Mouse (Mus musculus) ES-E14 (cell line): ENCODE results near the gene Smchd1. TPM values are rescaled to one million over a fixed set of nuclear protein-coding genes. Genes with fewer than 3 reads are reported as not detected.

ENCODE experiments used
- DNase-seq: peaks from one replicate; pipeline ENCODE4 v3.0.0-alpha.2; 2013; ENCODE audit warnings: low read depth, low spot score
- H3K27ac ChIP-seq: 2 replicates; pipeline ENCODE4 v1.5.1; 2012; ENCODE audit warnings: low read depth, mild to moderate bottlenecking, low read length, moderate library complexity, mixed read lengths; ENCODE audit not compliant: poor library complexity, insufficient read depth, severe bottlenecking
- H3K36me3 ChIP-seq: 2 replicates; pipeline ENCODE4 v1.6.1; 2012; ENCODE audit warnings: mild to moderate bottlenecking, low read length, moderate library complexity, mixed read lengths; ENCODE audit not compliant: control insufficient read depth, poor library complexity, insufficient read depth, severe bottlenecking
- H3K4me1 ChIP-seq, 2 experiments: fragments of 150-350 bp in 1 of 2; sonication (generic) in 1 of 2; 2 replicates each; pipeline ENCODE4 v1.6.1; 2012; ENCODE audit warnings: low read length in 2 of 2, mild to moderate bottlenecking in 1 of 2, mixed read lengths in 1 of 2; ENCODE audit not compliant: control insufficient read depth in 2 of 2, insufficient read depth in 2 of 2, poor library complexity in 1 of 2
- H3K4me3 ChIP-seq, 2 experiments: fragments of 150-350 bp in 1 of 2; sonication (generic) in 1 of 2; 2 replicates each; pipeline ENCODE4 v1.5.1; 2012; ENCODE audit warnings: low read length in 2 of 2, low read depth in 1 of 2, mild to moderate bottlenecking in 1 of 2, mixed read lengths in 1 of 2; ENCODE audit not compliant: insufficient read depth in 1 of 2, poor library complexity in 1 of 2, severe bottlenecking in 1 of 2
- H3K9ac ChIP-seq: 2 replicates; pipeline ENCODE4 v1.6.1; 2012; ENCODE audit warnings: low read depth, mild to moderate bottlenecking, low read length, mixed read lengths; ENCODE audit not compliant: poor library complexity, insufficient read depth, severe bottlenecking
- H3K9me3 ChIP-seq: fragments of 150-350 bp; sonication (generic); 2 replicates; pipeline ENCODE4 v1.6.1; 2012; ENCODE audit warnings: low read depth, mild to moderate bottlenecking, low read length; ENCODE audit not compliant: control insufficient read depth, insufficient read depth
- CHD2 ChIP-seq: IDR thresholded peaks from 2 replicates; pipeline ENCODE4 v1.6.1; 2014; ENCODE audit warnings: mild to moderate bottlenecking, low read depth, low read length, inconsistent platforms
- HCFC1 ChIP-seq: IDR thresholded peaks from 2 replicates; pipeline ENCODE4 v1.6.1; 2012; ENCODE audit warnings: low read length, inconsistent platforms, borderline replicate concordance; ENCODE audit not compliant: insufficient read depth
- MAFK ChIP-seq: IDR thresholded peaks from 2 replicates; pipeline ENCODE4 v1.6.1; 2014; ENCODE audit warnings: mild to moderate bottlenecking, low read depth, low read length, inconsistent platforms; ENCODE audit not compliant: insufficient read depth
- ZC3H11A ChIP-seq: IDR thresholded peaks from 2 replicates; pipeline ENCODE4 v1.6.1; 2012; ENCODE audit warnings: low read depth, mild to moderate bottlenecking, inconsistent platforms, low read length, borderline replicate concordance
- ZNF384 ChIP-seq: IDR thresholded peaks from 2 replicates; pipeline ENCODE4 v1.6.1; 2012; ENCODE audit warnings: low read depth, low read length, inconsistent platforms
- in situ Hi-C, 2 experiments: fragments of 600-800 bp; cut with MboI; formaldehyde crosslinking; loops; one replicate each; pipeline ENCODE4 v1.15.1; 2025; ENCODE audit warnings: low sequenced_read_pairs in 2 of 2, inconsistent platforms in 1 of 2; ENCODE audit not compliant: unreplicated experiment in 2 of 2
- total RNA-seq: library from RNA; depleted of rRNA; stranded (reverse); fragments of 300-350 nt; gene quantifications from 2 replicates; pipeline ENCODE4 v1.2.3, GENCODE M21; 2012

The Smchd1 gene
- total RNA-seq, 1 experiment: 41.0 TPM

DNA sequence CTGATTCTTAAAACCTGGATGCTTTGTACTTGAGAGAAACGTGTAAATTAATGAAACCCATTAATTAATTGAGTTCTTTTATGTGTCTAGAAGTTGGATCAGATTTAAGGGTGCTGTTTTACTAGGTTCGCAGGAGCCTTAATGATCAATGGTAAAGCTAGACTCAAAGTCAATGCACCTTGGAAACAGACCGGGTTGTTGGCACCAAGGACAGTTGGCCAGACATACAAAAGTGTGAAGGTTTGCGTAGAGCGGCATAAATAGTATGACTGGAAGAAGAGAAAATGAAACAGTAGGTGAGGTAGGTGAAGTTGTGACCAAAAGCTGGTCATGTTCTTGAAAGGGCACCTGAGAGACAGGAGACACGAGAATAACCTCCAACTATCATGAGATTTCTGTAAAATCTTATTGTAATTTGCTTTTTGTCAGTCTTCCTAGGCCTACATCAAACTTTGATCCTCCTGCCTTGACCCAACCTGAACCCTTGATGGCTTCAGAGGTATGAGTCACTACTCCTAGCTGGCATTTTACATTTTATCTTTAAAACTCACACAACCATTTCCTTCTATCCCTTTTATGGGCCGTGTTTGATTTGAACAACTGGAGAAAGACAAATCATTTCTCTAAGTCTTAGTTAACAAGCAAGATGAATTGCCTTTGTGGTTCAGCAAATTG is 1.3 kb upstream of the Smchd1 start:
- no peak overlapping the region for H3K9ac ChIP-seq
- H3K27ac ChIP-seq: no peak overlapping the region
- no peak for TF ChIP-seq ZNF384
- TF ChIP-seq HCFC1: no peak
- no peak for TF ChIP-seq ZC3H11A
- no peak for TF ChIP-seq MAFK
- no peak for TF ChIP-seq CHD2
- peaks cover 6 to 12% of the 10 kb centered on the region in 2 experiments for H3K4me1 ChIP-seq
- in situ Hi-C loops: no loop called here
- H3K4me3 ChIP-seq: no peak overlapping the region
- no peaks in the 10 kb centered on the region for H3K9me3 ChIP-seq
- DNase-seq: no peak
- no peaks in the 10 kb centered on the region for H3K36me3 ChIP-seq

DNA sequence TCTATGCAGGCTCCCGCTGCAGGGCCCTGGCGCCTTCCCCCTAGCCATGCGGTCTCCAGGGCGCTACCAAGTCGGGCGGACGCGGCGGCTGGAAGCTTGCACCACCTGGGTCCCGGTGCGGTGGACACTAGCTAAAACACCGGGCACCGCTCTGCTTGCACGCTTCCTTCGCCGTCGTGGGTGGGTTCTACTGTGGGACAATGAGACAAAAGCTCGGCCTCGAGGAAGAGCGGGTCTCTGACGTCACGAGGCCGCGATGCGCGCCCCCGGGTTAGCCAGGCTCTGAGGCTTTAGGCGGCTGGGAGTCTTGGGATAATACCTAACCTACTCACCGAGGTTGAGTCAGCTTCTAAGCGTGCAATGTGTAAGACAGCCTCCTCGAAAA is 554 bp upstream of the Smchd1 start:
- in situ Hi-C loops: no loop called here
- H3K9ac ChIP-seq: peak overlapping the region; percentile 77
- no peaks in the 10 kb centered on the region for H3K9me3 ChIP-seq

DNA sequence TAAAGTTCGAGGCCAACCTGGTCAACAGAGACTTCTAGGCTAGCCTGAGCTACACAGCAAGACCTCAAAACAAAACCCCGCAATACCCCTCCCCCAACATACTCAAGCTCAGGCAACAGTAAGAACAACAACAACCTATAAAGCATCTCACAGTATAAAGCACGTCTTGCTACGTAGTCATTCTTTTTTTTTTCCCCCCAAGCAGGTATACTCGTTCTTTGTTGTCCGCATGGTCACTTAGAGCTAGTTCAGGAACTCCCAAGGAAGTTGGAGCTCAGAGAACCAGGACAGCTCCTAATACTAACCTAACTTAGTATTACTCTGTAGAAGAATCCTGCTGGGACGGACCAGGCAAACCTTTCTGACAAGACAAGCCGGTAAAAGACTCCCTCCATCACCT is 1.0 kb downstream of the Smchd1 start:
- DNase-seq: no peak
- Histone ChIP-seq H3K4me3 (peak overlapping the region; percentile 66 to 74), H3K27ac (no peak overlapping the region)

More for the DNA sequence above, 554 bp upstream of the Smchd1 start:
- Histone ChIP-seq H3K27ac (peak overlapping the region; percentile 37; the same call in 1 of the 2 replicates), H3K4me3 (peak overlapping the region; percentile 66 to 74), H3K4me1 (peaks cover 5 to 6% of the 10 kb centered on the region in 2 experiments), H3K36me3 (no peaks in the 10 kb centered on the region)
- no peak for TF ChIP-seq HCFC1
- TF ChIP-seq ZC3H11A: no peak
- TF ChIP-seq ZNF384: no peak
- no peak for TF ChIP-seq MAFK
- no peak for TF ChIP-seq CHD2
- no peak for DNase-seq

GRCm38 (mm10) chr17:71471261-71471660 is 3.9 kb downstream of the Smchd1 start:
- no peak overlapping the region for H3K27ac ChIP-seq
- in situ Hi-C loops: no loop called here
- H3K4me1 ChIP-seq: peaks cover 0 to 2% of the 10 kb centered on the region in 2 experiments; a peak in 2 of 4 replicates
- TF ChIP-seq HCFC1 (no peak), ZC3H11A (no peak), CHD2 (no peak), MAFK (no peak), ZNF384 (no peak)
- H3K9ac ChIP-seq: no peak overlapping the region
- H3K4me3 ChIP-seq: no peak overlapping the region
- no peaks in the 10 kb centered on the region for H3K36me3 ChIP-seq
- H3K9me3 ChIP-seq: no peaks in the 10 kb centered on the region
- no peak for DNase-seq

More for the DNA sequence above, 1.0 kb downstream of the Smchd1 start:
- TF ChIP-seq ZC3H11A (no peak), MAFK (no peak), ZNF384 (no peak)
- peaks cover 2 to 3% of the 10 kb centered on the region in 2 experiments; a peak in 2 of 4 replicates for H3K4me1 ChIP-seq
- H3K36me3 ChIP-seq: no peaks in the 10 kb centered on the region
- peak overlapping the region; percentile 82; the same call in 1 of the 2 replicates for H3K9ac ChIP-seq
- no peaks in the 10 kb centered on the region for H3K9me3 ChIP-seq
- in situ Hi-C loops: no loop called here

GRCm38 (mm10) chr17:71460312-71460711 is 14.8 kb downstream of the Smchd1 start:
- TF ChIP-seq MAFK: no peak
- TF ChIP-seq ZNF384: no peak
- no peak for TF ChIP-seq HCFC1
- no peak for TF ChIP-seq ZC3H11A
- no peak for TF ChIP-seq CHD2
- no peak for DNase-seq
- Histone ChIP-seq H3K9me3 (no peaks in the 10 kb centered on the region), H3K4me1 (0 out of 4 replicates have a peak, but pooled peaks cover 0 to 2% of the 10 kb centered on the region in 2 experiments), H3K9ac (no peak overlapping the region), H3K27ac (no peak overlapping the region), H3K4me3 (no peak overlapping the region), H3K36me3 (peaks cover 9% of the 10 kb centered on the region)
- in situ Hi-C loops: no loop called here
